Mouse (Mus musculus) testis, adult 2 months (tissue): ENCODE results near the gene Itga6. TPM values are rescaled to one million over a fixed set of nuclear protein-coding genes. Genes with fewer than 3 reads are reported as not detected.

ENCODE experiments used
- H3K27ac ChIP-seq: fragments of 200-500 bp; 2 replicates; pipeline ENCODE4 v1.5.1; 2012; ENCODE audit warnings: low read depth, low read length; ENCODE audit not compliant: control insufficient read depth, insufficient read depth
- H3K27me3 ChIP-seq: fragments of 200-500 bp; 2 replicates; pipeline ENCODE4 v1.6.1; 2012; ENCODE audit warnings: mild to moderate bottlenecking, low read length, moderate library complexity; ENCODE audit not compliant: control insufficient read depth, insufficient read depth
- H3K36me3 ChIP-seq: fragments of 200-500 bp; 2 replicates; pipeline ENCODE4 v1.6.1; 2012; ENCODE audit warnings: mild to moderate bottlenecking, low read length; ENCODE audit not compliant: control insufficient read depth, insufficient read depth
- H3K4me1 ChIP-seq: fragments of 200-500 bp; 2 replicates; pipeline ENCODE4 v1.6.1; 2012; ENCODE audit warnings: low read length; ENCODE audit not compliant: control insufficient read depth, insufficient read depth
- H3K4me3 ChIP-seq: fragments of 200-500 bp; 2 replicates; pipeline ENCODE4 v1.5.1; 2012; ENCODE audit warnings: low read depth, mild to moderate bottlenecking, low read length, moderate library complexity, mixed read lengths; ENCODE audit not compliant: control insufficient read depth
- CTCF ChIP-seq: fragments of 200-500 bp; IDR thresholded peaks from 2 replicates; pipeline ENCODE4 v1.5.1; 2012; ENCODE audit warnings: low read depth, mild to moderate bottlenecking, inconsistent platforms, low read length, moderate library complexity; ENCODE audit not compliant: control insufficient read depth, insufficient read depth, insufficient replicate concordance
- POLR2A ChIP-seq: fragments of 200-500 bp; IDR thresholded peaks from 2 replicates; pipeline ENCODE4 v1.6.1; 2012; ENCODE audit warnings: low read depth, mild to moderate bottlenecking, inconsistent platforms, low read length, moderate library complexity; ENCODE audit not compliant: control insufficient read depth
- polyA plus RNA-seq: library from polyadenylated mRNA; depleted of rRNA; stranded (reverse); fragments of >200 nt; gene quantifications from 2 replicates; pipeline ENCODE4 v1.2.3, GENCODE M21; 2012

Gene Itga6
- polyA plus RNA-seq, 1 experiment: 5.2 TPM

GRCm38 (mm10) chr2:71786060-71786459, 40.6 kb downstream of the Itga6 start:
- H3K4me3 ChIP-seq: no peak overlapping the region
- peaks cover 3% of the 10 kb centered on the region for H3K4me1 ChIP-seq
- no peaks in the 10 kb centered on the region for H3K36me3 ChIP-seq
- TF ChIP-seq POLR2A: no peak
- TF ChIP-seq CTCF: no peak
- H3K27me3 ChIP-seq: no peaks in the 10 kb centered on the region; the same call in 1 of the 2 replicates
- H3K27ac ChIP-seq: no peak overlapping the region

DNA sequence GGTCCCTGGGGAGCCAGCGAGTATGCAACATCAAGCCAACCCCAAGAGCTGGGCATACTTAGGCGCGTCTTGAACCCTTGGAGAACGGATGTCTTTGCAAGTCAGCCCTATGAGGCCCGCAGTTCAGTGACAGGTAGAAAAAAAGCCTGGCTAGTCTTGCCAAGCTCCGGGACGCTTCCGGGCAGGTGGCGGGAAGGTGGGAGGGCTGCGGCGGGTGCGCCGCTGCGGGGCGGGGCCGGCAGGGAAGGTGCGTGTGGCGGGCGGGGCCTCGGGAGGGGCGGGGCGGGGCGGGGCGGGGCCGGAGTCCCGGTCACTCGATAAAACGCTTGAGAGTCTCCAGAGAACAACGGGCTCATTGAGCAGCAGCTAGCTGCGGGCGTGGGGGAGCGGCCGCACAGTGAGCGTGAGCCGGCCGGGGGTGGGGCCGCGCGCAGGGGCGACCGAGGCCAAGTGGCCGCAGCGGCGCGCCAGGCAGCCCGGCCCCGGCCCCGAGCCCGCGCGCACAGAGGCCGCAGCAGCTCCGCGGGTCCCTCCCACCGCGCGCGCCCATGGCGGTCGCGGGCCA, 41.3 kb downstream of the Itga6 start:
- Histone ChIP-seq H3K4me3 (peak overlapping the region; percentile 84), H3K36me3 (no peaks in the 10 kb centered on the region), H3K27ac (peak overlapping the region; percentile 41), H3K4me1 (peaks cover 3% of the 10 kb centered on the region), H3K27me3 (no peaks in the 10 kb centered on the region; the same call in 1 of the 2 replicates)
- no peak for TF ChIP-seq POLR2A
- no peak for TF ChIP-seq CTCF

DNA sequence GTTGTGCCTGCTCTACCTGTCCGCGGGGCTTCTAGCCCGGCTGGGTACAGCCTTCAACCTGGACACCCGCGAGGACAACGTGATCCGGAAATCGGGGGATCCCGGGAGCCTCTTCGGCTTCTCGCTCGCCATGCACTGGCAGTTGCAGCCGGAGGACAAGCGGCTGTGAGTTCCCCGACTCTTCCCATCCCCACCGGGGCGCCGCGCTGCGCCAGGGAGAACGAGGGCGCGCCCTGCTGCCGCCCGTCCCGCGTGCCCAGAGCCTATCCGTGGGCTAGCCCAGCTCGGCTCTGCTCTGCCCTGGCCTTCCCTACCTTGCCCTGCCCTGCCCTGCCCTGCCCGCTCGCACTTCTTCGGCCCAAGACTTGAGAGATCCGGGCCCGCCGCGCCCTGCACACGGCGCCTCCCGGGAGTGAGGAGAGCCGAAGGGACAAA, 41.8 kb downstream of the Itga6 start:
- H3K4me3 ChIP-seq: peak overlapping the region; percentile 84
- TF ChIP-seq CTCF (no peak), POLR2A (no peak)
- H3K36me3 ChIP-seq: no peaks in the 10 kb centered on the region
- H3K4me1 ChIP-seq: peaks cover 3% of the 10 kb centered on the region
- peak overlapping the region; percentile 41; the same call in 1 of the 2 replicates for H3K27ac ChIP-seq
- H3K27me3 ChIP-seq: no peaks in the 10 kb centered on the region; the same call in 1 of the 2 replicates

DNA sequence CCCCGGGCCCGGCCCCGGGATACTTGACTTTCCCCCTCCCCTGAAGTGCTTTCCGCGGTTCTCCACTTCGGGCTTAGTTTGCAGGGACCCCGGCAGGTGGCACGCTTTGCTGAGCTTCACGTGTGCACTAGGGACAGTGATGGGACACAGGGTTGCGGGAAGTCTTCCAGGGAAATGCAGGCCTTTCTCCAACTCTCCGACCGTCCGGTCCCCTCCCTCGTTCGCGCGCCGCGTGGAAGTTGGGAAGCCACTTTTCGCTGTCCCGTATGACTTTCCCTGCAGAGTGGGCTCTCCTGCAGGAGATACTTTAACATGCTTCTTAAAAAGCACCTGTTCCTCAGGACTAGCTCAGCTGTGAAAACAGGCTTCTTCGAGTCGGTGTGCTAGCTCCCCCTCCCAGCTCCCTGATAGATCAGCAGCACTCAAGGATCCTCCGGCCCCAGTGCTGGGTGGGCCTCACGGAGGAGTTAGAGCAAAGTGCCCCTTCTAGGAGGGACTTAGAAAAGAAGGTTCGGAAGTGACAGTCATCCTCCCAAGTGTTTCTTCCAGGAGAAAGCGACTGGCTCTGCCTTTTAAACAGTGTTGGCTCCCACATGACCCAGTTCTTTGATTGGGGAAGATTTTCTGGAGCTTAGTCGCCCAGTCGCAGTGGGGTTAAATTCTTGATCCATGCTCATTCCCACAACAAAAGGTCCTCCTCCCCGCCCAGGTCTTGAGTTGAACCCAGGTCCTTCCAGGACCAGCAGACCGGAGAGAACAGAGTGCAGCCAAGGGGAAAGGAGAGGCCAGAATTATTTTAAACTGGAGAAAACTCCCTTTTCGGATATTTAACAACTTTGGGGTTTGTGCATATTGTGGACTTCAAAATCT, 42.4 kb downstream of the Itga6 start:
- TF ChIP-seq POLR2A: no peak
- no peak for TF ChIP-seq CTCF

GRCm38 (mm10) chr2:71790752-71791151, 45.3 kb downstream of the Itga6 start:
- TF ChIP-seq CTCF (no peak), POLR2A (no peak)
- peaks cover 3% of the 10 kb centered on the region for H3K4me1 ChIP-seq
- no peaks in the 10 kb centered on the region for H3K36me3 ChIP-seq
- no peaks in the 10 kb centered on the region; the same call in 1 of the 2 replicates for H3K27me3 ChIP-seq
- no peak overlapping the region for H3K27ac ChIP-seq
- no peak overlapping the region for H3K4me3 ChIP-seq

More for the DNA sequence above, 42.4 kb downstream of the Itga6 start:
- H3K36me3 ChIP-seq: no peaks in the 10 kb centered on the region
- peaks cover 3% of the 10 kb centered on the region for H3K4me1 ChIP-seq
- H3K27me3 ChIP-seq: no peaks in the 10 kb centered on the region; the same call in 1 of the 2 replicates
- no peak overlapping the region for H3K27ac ChIP-seq
- H3K4me3 ChIP-seq: peak overlapping the region; percentile 84

DNA sequence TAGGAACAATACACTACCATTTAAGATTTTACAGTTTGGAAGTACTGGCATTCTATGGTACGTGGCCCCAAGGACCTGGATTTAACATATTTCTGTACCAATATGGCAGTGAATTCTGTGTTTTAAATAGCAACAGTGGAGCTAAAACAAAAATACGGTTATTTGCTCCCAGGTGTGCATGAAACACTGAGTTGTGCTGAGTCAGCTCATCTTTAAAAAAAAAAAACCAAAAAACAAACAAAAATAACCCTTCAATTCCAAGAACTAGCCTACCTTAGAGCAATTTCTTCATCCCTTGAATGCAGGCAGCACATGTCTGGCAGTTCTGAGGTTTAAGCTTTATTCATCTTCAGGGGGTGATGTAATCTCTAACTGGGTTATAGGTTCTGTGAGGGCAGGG, 45.8 kb downstream of the Itga6 start:
- Histone ChIP-seq H3K4me3 (no peak overlapping the region), H3K4me1 (peaks cover 3% of the 10 kb centered on the region), H3K27ac (no peak overlapping the region), H3K27me3 (no peaks in the 10 kb centered on the region; the same call in 1 of the 2 replicates), H3K36me3 (no peaks in the 10 kb centered on the region)
- no peak for TF ChIP-seq POLR2A
- TF ChIP-seq CTCF: no peak

DNA sequence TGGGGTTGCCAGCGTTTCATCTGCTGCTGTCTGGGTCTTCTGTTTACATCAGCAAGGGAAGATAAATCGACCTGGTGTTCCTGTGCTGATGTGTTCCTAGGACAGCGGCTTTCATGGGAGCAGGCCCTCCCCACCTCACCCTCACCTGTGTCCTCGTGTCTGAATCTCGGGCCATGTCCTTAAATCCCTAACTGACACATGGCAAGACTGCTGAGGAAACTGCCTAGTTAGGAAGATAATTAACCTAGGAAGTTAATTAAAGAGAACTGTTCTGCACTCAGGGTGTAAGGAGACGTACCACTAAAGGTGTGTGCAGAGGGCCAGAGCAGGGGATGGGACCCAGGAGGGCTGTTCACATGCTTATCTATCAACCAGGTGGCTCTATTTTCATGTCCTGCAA, 48.7 kb downstream of the Itga6 start:
- no peak overlapping the region for H3K27ac ChIP-seq
- TF ChIP-seq POLR2A (no peak), CTCF (no peak)
- no peaks in the 10 kb centered on the region for H3K36me3 ChIP-seq

More for the DNA sequence above, 48.7 kb downstream of the Itga6 start:
- H3K4me3 ChIP-seq: no peak overlapping the region
- H3K4me1 ChIP-seq: no peaks in the 10 kb centered on the region
- no peaks in the 10 kb centered on the region for H3K27me3 ChIP-seq
